Mouse (Mus musculus) telencephalon, adult 2 months (tissue): Measurements from ENCODE around the gene Slc25a10.
A peak's percentile ranks its signal among the peaks of the same experiment; 100 is the strongest.
"Not testable (repeated sequence)": the region's sequence is repeated elsewhere in the genome, so short reads cannot be mapped to it uniquely, and the experiment has no call there.

Experiments
- DNase-seq: peaks from one replicate; pipeline ENCODE4 v3.0.0-alpha.2; 2011; ENCODE audit warnings: low read depth, low spot score

Slc25a10 gene

GRCm38 (mm10) chr11:120510375-120511030, 18.9 kb downstream of the Slc25a10 start:
- no peak for DNase-seq

DNA sequence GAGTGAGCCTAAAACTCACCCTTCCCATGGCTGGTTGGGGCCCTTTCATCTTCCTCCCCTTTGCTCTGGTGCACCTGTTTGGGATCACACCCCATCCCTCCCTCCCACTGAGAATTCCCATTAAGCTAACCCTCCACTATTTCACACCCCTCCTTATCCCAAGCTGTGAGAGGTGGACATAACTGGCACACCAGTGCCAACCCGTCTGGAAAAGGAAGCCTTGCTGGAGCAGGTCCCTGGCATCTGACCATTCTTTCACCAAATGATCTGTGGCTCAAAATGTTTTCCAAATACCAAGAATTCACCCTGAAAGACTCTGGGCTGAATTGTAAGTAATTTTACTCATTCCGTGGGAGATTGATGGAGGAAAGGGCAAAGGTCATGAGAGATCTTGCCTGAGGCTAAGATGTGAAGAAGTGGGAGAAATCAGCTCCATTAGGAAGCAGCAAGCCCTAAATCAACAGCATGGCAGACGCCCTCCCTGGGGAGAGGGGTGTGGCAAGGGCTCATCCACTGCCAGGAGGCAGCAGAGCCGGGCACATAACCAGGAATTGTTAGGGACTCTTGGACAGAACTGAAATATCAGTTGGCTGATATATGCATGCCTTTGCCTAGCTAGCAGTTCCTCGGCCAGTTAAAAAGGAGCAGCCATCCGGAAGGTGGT, 21.3 kb downstream of the Slc25a10 start:
- DNase-seq, result no peak

DNA sequence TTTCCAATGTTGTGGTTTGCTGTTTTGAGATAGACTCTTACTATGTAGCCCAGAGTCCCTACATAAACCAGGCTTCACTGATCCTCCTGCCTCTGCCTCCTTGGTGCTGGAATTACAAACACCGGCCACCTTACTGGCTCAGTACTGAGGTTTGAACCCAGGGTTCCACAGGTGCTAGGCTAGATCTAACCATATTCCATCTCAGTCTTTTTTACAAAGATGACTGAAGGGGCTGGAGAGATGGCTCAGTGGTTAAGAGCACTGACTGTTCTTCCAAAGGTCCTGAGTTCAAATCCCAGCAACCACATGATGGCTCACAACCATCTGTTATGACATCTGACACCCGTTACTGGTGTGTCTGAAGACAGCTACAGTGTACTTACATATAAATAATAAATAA, 22.6 kb downstream of the Slc25a10 start:
- DNase-seq, result not testable (repeated sequence)

- DNase-seq, result no peak
Measured at GRCm38 (mm10) chr11:120515611-120516010, 24.0 kb downstream of the Slc25a10 start.

DNA sequence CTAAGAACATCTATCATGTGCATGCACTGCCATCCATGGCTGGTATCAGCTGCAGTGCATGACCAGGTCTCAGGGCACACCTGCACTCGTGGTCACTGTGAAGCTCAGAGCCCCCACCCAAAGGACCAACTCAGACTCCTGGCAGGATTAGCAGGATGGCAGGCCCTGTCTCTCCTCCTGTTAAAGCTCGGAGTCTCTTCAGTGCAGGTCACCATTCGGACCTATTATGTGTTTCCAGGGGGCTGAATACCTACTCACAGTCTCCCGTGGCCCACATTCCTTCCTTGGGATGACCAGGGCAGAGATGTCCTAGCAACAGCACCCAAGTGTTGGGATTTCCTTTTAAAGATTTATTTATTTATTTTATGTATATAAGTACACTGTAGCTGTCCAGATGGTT, 25.5 kb downstream of the Slc25a10 start:
- DNase-seq, result no peak

- peak; percentile 95 for DNase-seq
Measured at GRCm38 (mm10) chr11:120518027-120518426, 26.4 kb downstream of the Slc25a10 start.

- no peak for DNase-seq
Measured at GRCm38 (mm10) chr11:120518558-120518957, 26.9 kb downstream of the Slc25a10 start.

DNA sequence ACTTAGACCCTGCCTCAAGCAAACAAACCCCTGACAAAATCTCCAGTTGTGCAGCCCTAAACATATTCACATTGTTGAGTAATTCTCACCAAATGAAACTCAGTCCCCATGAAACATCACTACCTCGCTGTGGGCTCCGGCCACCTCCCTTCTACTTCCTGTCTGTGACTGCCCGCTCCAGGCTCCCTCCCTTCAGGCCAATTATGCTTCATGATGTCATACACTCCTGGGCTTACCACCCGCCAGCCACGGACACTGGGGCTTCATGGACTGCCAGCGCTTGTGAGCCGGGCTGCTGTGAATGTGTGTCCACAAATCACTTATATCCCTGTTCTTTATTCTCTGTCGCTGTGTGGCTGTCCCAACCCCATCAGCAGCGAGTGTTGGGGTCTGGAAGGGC, 28.1 kb downstream of the Slc25a10 start:
- no peak for DNase-seq

DNA sequence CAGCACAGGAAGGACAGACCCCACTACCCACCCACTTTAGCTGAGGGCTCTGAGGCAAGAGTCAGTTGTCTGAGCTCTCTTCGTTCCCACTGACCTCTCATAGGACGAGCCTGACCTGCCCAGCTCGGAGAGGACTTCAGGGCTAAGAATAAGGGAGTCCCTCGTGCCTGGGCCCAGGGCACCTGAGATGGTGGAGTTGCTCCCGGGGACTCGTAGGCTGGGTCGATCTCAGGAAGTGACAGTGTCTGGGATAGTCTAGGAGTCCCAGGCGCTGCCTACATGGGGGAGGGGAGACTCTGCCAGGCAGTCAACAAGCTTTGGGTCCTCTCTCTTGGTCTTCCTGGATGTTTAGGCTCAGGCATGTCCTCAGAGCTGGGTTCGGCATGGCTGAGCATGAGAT, 28.9 kb downstream of the Slc25a10 start:
- no peak for DNase-seq

DNA sequence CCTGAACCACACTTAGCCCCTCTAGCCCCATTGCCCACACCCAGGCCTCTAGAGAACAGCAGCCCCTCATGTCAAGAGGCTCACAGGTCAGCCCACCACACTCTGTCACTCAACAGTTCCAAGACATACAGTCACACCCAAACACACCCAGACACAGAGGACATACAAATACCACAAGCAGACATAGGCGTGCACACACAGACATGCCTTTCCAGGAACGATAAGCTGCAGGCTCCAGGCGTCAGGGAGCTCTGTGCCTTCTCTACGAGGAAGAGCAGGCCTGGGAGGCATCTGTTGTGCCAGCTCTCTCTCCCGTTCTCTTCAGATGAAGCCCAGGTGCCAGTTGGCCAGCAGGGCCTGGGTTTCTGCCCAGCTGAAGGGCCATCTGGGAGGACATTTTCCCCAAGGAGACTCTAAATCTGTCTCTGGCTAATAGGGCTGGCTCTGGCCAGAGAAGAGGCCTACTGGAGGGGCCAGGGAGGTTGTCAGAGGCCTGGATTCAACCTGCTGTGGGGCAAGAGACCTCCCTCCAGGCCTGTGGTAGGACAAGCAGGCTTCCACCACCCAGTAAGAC, 29.4 kb downstream of the Slc25a10 start:
- DNase-seq, result no peak

- DNase-seq, result no peak
Measured at GRCm38 (mm10) chr11:120522581-120522980, 30.9 kb downstream of the Slc25a10 start.

DNA sequence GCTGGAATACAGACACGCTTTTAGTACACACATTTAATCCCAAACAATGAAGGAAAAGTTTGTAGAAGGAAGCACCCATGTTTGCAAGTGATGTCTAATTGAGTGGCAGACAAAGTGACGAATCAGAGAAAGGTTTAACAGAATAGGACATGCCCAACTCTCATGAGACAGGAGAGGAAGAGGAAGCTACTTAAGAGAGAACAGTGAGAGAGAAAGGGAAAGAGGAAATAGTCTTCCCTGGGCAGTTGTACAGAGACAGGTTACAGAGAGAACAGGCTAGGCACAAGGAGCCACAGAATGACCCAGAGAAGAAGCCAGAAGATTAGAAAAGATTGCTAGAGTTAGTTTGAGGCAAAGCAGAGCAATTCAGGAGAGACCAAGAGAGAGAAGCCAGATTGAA, 34.3 kb downstream of the Slc25a10 start:
- no peak for DNase-seq

DNA sequence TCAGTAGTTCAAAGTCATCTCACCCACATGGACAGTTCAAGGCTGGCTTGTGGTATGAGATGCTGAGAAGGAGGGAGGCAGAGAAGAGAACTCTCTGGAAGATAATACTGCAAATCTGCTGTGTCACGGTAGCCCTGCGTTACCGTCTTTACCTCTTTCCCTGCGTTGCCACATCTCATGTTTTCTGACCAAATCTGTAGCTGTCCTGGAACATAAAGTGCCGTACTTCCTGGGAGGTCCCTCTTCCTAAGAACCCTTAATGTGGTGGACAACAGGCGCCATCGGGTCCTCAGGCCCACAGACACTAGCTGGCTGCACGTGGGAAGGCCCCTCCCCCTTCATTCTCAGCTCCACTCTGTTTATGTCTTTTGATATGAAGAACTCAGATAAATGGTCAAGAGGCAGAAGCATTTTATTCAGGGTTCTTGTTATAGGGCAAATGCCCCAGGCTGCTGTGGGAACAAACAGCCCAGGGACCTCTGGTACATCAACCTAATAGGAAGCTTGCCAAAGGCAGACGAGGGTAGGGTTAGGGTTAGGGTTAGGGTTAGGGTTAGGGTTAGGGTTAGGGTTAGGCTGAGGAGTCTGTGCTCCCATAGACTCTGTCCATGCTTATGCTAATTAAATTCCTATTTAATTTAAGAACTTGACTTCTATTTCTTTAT, 36.2 kb downstream of the Slc25a10 start:
- DNase-seq, result no peak

DNA sequence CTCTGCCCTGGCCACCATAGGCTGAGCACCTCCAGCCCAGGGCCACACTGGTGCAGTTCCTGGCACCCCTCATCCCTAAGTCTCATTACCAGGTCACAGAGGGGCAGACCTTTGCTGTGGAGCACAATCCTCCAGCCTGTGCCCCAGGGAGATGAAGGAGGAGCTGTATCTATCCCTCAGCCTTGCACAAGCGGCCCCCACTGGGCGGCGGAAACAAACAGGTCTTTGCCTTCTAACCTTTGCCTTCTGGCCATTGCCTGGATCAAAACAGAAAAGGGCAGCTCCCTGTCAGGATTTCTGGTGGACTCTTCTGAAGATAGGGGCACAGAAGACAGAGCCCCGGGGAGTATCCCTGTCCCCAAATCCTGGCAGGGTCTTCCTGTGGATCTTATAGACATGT, 37.3 kb downstream of the Slc25a10 start:
- no peak for DNase-seq

- no peak for DNase-seq
Measured at GRCm38 (mm10) chr11:120530085-120530964, 38.7 kb downstream of the Slc25a10 start, which contains the start of gene Gcgr. Gene Gcgr, plus strand, starts transcription at chr11:120530699.

- DNase-seq, result no peak
Measured at GRCm38 (mm10) chr11:120531646-120532045, 40.0 kb downstream of the Slc25a10 start.

- no peak for DNase-seq
Measured at GRCm38 (mm10) chr11:120534093-120534492, 42.5 kb downstream of the Slc25a10 start.

DNA sequence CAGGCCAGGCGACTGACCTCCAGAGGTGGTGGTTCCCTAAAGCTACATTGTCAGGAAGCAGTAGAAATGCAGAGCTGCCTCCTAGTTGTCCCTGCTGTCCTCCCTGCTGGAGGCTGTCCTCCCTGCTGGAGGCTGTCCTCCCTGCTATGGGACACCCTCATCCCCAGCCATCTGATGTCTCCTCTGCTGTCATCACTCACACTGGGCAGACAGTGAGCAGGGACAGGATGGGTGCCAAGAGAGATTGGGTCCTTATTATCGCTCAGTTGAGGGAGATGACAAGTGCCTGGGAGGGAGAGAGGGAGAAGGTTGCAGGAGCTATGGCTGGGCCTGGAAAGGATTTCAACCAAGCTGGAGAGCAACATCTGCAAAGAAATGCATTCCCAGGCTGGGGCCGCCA, 43.5 kb downstream of the Slc25a10 start:
- no peak for DNase-seq

- DNase-seq, result no peak
Measured at GRCm38 (mm10) chr11:120535804-120536203, 44.2 kb downstream of the Slc25a10 start.

GRCm38 (mm10) chr11:120538485-120538884, 46.8 kb downstream of the Slc25a10 start:
- no peak for DNase-seq

DNA sequence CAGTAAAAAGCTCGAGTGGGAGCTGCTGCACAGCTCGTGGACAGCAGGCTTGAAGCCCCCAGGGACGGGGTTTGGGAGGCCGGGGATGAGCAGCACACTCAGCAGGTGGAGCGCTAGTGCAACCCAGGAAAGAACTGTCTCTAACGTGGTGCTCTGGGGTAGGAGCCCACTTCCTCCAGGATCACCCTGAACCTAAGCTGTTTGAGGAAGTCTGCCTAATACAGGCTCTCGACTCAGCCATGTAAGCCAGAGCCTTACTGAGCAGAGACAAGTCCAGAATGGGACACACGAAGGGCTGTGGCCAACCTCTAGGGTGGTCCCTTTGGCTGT, 47.3 kb downstream of the Slc25a10 start:
- no peak for DNase-seq
